Mouse (Mus musculus): ENCODE measurements at regions not wholly inside any gene's neighbourhood (a gene's known extent, or its start where the extent isn't known, plus 50 kb on each side); places are given as distances from the start of the nearest gene placed in this dataset.
"Not testable (repeated sequence)": the region's sequence is repeated elsewhere in the genome, so short reads cannot be mapped to it uniquely, and the experiment has no call there.

DNA sequence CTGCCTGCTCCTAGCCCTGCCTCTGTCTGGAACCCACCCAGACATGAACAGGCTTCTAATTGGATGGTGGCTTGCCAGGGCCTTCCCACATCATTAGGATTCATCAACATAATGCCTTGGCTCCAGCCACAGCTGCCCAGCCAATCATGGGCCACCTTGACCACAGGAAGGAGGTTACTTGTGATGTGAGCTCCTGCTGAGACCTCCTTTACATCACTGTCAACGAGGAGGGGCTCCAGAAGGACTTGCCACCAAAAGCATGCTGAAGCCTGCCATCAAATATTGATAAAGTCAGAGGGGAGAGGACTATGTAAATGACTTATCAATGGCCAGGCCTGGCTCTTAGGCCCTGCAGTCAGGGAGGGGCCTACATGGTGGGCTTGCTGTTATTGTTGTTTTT lies 175.6 kb downstream of the Map1s start:
- ATAC-seq (ENCODE audit: borderline replicate concordance, extremely low read depth, low FRiP score, low TSS enrichment); H3K27ac ChIP-seq; H3K9me3 ChIP-seq; H3K36me3 ChIP-seq; H3K9ac ChIP-seq; H3K4me1 ChIP-seq; H3K4me3 ChIP-seq; H3K27me3 ChIP-seq; H3K4me2 ChIP-seq: not testable (repeated sequence)
- 3% methylated on average over 1 of the region's 1 CpGs for WGBS

GRCm38 (mm10) chr8:71127131-71127530 lies 145.4 kb upstream of the Myo9b start:
- H3K4me3 ChIP-seq; H3K9me3 ChIP-seq; H3K4me2 ChIP-seq; H3K9ac ChIP-seq; H3K36me3 ChIP-seq; ATAC-seq (ENCODE audit: borderline replicate concordance, extremely low read depth, low FRiP score, low TSS enrichment); H3K27me3 ChIP-seq; H3K27ac ChIP-seq; H3K4me1 ChIP-seq: not testable (repeated sequence)
- 20% methylated on average over 2 of the region's 2 CpGs for WGBS

DNA sequence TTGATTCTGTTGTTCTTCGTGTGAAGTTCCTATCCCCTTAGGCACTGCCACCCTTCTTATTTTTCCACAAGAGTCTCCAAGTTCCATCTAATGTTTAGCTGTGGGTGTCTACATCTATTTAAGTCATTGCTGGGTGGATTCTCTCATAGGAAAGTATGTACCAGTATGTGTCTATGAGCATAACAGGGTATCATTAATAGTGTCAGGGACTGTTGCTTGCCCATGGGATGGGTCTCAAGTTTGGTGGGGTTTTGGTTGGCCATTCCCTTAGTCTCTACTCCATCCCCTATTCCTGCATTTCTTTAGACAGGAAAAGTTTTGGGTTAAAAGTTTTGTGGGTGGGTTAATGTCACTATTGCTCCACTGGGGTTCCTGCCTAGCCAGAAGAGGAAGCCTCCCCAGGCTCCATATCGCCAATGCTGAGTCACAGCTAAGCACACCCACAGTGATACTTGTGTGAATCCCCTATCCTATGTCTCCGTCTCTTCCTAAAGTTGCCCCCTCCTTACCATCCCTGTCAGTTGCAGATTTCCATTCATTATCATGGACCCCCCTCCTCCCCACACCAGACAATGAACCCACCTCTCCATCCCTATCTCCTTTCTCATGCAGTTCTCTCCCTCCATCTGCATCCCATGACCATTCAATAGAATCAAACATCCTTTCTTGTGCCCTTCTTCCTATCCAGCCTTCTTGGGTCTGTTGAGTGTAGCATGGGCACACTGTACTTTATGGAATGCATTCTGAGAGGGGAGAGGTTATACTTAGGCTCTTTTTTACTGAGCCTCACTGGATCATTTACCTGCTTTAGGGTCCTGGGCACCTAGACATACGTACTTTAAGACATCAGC lies 141.9 kb upstream of the Myo9b start:
- no peak overlapping the region for H3K4me2 ChIP-seq
- no peaks in the 10 kb centered on the region for H3K4me1 ChIP-seq
- H3K27ac ChIP-seq: no peak overlapping the region
- H3K27me3 ChIP-seq: no peaks in the 10 kb centered on the region
- WGBS: 56% methylated on average over 4 of the region's 4 CpGs
- peak; percentile 59; the same call in 1 of the 2 replicates for ATAC-seq (ENCODE audit: borderline replicate concordance, extremely low read depth, low FRiP score, low TSS enrichment)
- no peaks in the 10 kb centered on the region for H3K36me3 ChIP-seq
- no peaks in the 10 kb centered on the region for H3K9me3 ChIP-seq
- no peak overlapping the region for H3K4me3 ChIP-seq
- H3K9ac ChIP-seq: no peak overlapping the region

DNA sequence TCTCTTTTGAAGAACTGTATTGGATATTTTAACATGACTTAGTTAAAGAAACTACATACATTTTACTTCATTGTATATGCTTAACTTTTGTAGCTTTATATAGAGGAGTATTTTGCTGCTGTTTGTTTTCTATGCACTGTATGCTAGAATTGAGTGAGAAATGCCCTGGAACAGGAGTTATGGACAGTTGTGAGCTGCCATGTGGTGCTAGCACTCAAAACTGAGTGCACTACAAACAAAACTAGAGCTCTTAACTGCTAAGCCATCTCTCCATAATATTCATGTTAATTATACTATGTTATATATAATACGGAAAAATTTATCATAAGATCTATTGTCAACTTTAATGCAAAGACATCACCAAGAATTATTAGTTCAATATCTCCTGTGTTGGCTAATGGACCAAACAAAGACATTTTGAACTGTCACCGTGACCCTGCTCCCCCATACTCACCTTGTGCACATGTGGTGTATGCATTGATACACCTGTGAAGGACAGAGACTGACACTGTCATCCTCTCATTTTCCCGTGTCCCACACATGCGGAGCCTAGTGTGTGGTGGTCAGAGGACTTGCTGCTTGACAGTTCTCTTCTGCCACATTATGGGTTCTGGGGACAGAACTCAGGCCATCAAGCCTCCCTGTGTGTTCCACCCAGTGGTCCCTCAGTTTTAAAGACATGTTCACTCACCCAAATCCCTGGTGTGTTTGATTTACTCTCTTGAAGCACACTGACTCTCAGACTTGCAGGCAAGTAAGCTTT lies 141.0 kb upstream of the Myo9b start:
- Histone ChIP-seq H3K27ac (no peak overlapping the region), H3K9ac (no peak overlapping the region), H3K36me3 (no peaks in the 10 kb centered on the region), H3K9me3 (no peaks in the 10 kb centered on the region), H3K27me3 (no peaks in the 10 kb centered on the region), H3K4me2 (no peak overlapping the region), H3K4me1 (no peaks in the 10 kb centered on the region), H3K4me3 (no peak overlapping the region)
- WGBS: 86% methylated on average over 4 of the region's 4 CpGs
- peak; percentile 65; the same call in 1 of the 2 replicates for ATAC-seq (ENCODE audit: borderline replicate concordance, extremely low read depth, low FRiP score, low TSS enrichment)

- H3K4me3 ChIP-seq; H3K36me3 ChIP-seq; H3K4me2 ChIP-seq; ATAC-seq (ENCODE audit: borderline replicate concordance, extremely low read depth, low FRiP score, low TSS enrichment); H3K9ac ChIP-seq; H3K4me1 ChIP-seq; H3K9me3 ChIP-seq; H3K27ac ChIP-seq; H3K27me3 ChIP-seq: not testable (repeated sequence)
- WGBS: 24% methylated on average over 1 of the region's 1 CpGs
Observed at GRCm38 (mm10) chr8:71132898-71133297, 139.6 kb upstream of the Myo9b start.

DNA sequence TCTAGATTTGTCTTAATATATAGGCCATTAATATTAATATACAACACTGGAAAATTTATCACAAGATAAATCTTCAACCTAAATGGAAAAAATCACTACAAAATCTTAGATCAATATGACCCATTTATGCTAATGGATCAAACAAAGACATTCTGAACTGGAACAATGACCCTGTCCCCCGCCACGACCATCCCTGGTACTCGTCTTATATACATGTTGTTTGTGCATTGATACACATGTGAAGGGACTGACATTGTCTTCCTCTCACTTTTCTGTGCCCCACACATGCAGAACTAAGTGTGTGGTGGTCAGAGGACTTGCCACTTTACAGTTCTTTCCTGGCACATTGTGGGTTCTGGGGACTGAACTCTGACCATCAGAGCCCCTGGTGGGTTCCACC lies 135.4 kb upstream of the Myo9b start:
- ATAC-seq (ENCODE audit: borderline replicate concordance, extremely low read depth, low FRiP score, low TSS enrichment): not testable (repeated sequence)

DNA sequence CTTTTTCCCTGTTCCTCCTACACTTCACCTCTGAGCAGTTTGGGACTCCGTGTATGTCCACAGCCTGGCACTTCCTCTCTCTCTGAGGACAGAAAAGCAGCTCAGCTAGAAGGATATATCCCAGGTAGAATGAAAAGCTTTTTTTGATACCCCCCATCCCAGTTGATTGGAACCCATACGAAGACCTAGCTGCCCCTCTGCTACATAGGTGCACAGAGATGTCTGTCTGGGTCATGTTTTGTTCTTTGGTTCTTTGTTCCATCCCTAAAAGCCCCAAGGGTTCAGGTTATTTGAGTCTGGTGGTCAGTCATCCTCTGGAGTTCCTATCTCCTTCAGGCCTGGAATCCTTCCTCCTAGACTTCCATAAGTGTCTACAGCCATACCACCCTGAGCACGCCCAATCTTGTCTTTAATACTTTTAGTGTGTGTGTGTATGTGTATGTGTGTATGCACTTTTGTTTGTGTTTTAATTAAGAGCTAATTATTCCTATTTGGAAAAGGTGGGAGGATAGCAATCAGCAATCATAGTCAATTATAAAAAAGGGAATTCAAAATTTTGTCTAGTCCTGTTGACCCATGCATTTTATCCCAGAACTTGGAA lies 130.0 kb upstream of the Myo9b start:
- H3K4me2 ChIP-seq, H3K4me1 ChIP-seq: not testable (repeated sequence)

More for the DNA sequence above, 135.4 kb upstream of the Myo9b start:
- H3K27me3 ChIP-seq, H3K9me3 ChIP-seq, H3K4me3 ChIP-seq, H3K27ac ChIP-seq, H3K4me2 ChIP-seq, H3K4me1 ChIP-seq, H3K9ac ChIP-seq, H3K36me3 ChIP-seq: not testable (repeated sequence)
- 83% methylated on average over 3 of the region's 3 CpGs for WGBS

GRCm38 (mm10) chr8:71171478-71172210 lies 100.9 kb upstream of the Myo9b start:
- 59% methylated on average over 3 of the region's 3 CpGs for WGBS
- not testable (repeated sequence) for H3K4me2 ChIP-seq, H3K9ac ChIP-seq, H3K27me3 ChIP-seq, H3K27ac ChIP-seq, H3K4me1 ChIP-seq, H3K4me3 ChIP-seq, H3K36me3 ChIP-seq, H3K9me3 ChIP-seq
- 0 out of 2 replicates have a peak, but pooled peaks have one; percentile 35 for ATAC-seq (ENCODE audit: borderline replicate concordance, extremely low read depth, low FRiP score, low TSS enrichment)

More for the DNA sequence above, 130.0 kb upstream of the Myo9b start:
- not testable (repeated sequence) for H3K36me3 ChIP-seq; H3K9ac ChIP-seq; H3K27me3 ChIP-seq; H3K4me3 ChIP-seq; H3K9me3 ChIP-seq; H3K27ac ChIP-seq; ATAC-seq (ENCODE audit: borderline replicate concordance, extremely low read depth, low FRiP score, low TSS enrichment)
- 59% methylated on average over 3 of the region's 3 CpGs for WGBS

- 44% methylated on average over 1 of the region's 1 CpGs for WGBS
- not testable (repeated sequence) for H3K27ac ChIP-seq; H3K4me1 ChIP-seq; H3K27me3 ChIP-seq; H3K9ac ChIP-seq; H3K36me3 ChIP-seq; H3K4me3 ChIP-seq; H3K4me2 ChIP-seq; ATAC-seq (ENCODE audit: borderline replicate concordance, extremely low read depth, low FRiP score, low TSS enrichment); H3K9me3 ChIP-seq
Observed at GRCm38 (mm10) chr8:71192939-71193338, 79.6 kb upstream of the Myo9b start.

GRCm38 (mm10) chr8:71195006-71195722 lies 77.3 kb upstream of the Myo9b start:
- H3K4me3 ChIP-seq, H3K4me1 ChIP-seq, H3K9me3 ChIP-seq, H3K4me2 ChIP-seq, H3K27me3 ChIP-seq, H3K36me3 ChIP-seq, H3K9ac ChIP-seq, H3K27ac ChIP-seq: not testable (repeated sequence)
- 65% methylated on average over 9 of the region's 9 CpGs for WGBS
- peak; percentile 73 for ATAC-seq (ENCODE audit: borderline replicate concordance, extremely low read depth, low FRiP score, low TSS enrichment)
